Mouse (Mus musculus) v-Abl transformed pro-B cells (cell line): Measurements from ENCODE around the gene Eif4g1.

ENCODE experiments used
- in situ Hi-C, 2 experiments: fragments of 400-800 bp; cut with MboI; formaldehyde crosslinking; loops; one replicate each; pipeline ENCODE4 v1.15.1; 2025; ENCODE audit not compliant: unreplicated experiment in 2 of 2

Eif4g1 gene

DNA sequence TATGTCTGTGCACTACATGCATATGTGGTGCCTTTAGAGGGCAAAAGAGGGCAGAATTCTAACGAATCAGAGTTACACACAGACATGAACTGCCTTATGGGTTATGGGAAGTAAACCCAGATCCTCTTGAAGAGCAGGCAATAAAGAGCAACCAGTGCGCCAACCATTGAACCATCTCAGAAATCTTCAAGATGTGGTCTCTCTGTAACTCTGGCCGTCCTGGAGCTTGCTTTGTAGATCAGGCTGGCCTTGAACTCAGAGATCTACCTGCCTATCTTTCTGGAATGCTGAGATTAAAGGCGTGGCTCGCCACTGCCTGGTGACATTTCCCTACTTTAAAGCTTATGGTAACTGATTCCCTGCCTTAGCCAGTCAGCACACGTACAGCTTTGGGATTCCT is 3.8 kb downstream of the Eif4g1 start:
- in situ Hi-C loops, result no loop called here

- in situ Hi-C loops, result no loop called here
Measured at GRCm38 (mm10) chr16:20672500-20672902, 4.4 kb downstream of the Eif4g1 start.

DNA sequence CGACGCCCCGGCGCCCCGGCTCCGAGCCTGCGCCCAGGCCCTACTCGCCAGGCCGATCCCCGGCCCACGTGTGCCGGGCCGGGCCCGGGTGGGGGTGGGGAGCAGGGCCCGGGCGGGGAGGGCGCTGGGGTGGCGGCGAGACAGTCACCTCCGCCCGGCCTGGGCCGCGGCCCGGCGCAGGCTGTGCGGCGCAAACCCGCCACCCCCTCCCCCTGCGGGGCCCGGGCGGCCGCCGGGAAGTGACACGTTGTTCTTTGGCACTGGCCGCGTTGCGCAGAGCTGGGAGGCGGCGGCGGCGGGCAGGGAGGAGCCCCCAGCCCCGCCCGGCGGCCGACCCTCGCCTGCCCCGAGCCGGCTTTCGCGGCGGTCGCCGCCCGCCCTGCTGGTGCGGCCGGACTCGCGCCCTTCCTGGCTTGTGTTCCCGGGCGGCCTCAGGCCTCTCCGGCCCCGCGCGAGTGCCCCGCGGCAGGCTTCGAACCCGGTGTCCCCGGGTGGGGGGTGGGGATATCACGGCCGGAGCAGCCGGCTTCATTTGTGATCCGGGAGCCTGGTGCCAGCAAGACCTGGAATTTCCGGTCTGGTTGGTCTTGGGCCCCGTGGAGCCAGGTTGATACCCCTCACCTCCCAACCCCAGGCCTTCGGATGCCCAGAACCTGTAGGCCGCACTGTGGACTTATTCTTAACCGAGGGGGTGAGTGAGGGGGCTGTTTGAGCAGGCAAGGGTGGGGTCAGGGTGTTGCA is 5.0 kb downstream of the Eif4g1 start:
- in situ Hi-C loops, result no loop called here

- in situ Hi-C loops, result no loop called here
Measured at GRCm38 (mm10) chr16:20673706-20674303, 5.7 kb downstream of the Eif4g1 start.

- in situ Hi-C loops, result no loop called here
Measured at GRCm38 (mm10) chr16:20675213-20675612, 7.1 kb downstream of the Eif4g1 start.

GRCm38 (mm10) chr16:20676702-20677101 is 8.6 kb downstream of the Eif4g1 start:
- in situ Hi-C loops, result no loop called here

DNA sequence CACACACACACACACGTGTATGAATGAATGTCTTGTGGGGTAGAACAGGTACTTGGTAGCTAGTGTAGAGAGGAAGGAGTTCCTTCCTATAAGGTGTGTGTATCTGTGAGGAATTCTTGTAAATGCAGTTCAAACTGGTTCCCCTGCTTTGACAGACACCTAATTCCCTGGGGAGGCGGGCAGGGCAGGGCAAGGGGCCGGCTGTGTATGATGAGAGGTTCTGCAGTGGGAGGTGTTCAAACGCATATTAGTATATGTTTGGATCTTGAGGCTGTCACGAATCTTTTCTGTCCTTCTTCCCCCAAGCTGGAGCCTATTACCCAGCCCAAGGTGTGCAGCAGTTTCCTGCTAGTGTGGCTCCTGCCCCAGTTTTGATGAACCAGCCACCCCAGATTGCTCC is 9.3 kb downstream of the Eif4g1 start:
- in situ Hi-C loops, result no loop called here

DNA sequence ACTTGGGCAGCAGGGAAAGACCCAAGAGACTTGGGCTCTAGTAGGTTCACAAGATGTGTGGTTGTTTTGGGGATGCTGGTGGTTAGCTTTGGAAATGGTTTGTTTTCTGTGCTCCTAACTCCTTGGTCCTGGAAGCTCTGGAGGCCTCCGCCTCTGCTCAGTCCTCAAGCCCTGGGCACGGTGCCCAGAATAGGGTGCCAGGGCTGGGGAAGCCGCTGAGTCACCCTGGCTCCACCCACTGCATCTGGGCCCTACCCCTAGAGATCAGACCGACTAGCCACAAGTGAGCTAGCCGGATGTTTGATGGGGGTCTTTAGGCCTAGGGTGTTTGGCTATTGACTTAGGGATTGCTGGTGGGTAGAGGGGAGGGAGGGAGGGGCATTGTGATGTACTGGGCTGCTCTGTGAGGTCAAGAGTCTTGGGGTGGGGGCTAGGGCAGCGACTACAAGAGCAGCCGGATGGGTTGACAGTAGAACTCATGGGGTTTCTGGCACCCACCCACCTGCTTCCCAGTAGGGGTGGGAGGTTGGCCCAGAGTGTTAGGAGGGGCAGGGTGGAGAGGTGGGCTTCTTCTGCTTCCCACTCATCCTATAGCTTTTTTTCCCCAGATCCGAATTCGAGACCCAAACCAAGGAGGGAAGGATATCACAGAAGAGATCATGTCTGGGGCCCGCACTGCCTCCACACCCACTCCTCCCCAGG is 10.0 kb downstream of the Eif4g1 start:
- in situ Hi-C loops, result no loop called here

DNA sequence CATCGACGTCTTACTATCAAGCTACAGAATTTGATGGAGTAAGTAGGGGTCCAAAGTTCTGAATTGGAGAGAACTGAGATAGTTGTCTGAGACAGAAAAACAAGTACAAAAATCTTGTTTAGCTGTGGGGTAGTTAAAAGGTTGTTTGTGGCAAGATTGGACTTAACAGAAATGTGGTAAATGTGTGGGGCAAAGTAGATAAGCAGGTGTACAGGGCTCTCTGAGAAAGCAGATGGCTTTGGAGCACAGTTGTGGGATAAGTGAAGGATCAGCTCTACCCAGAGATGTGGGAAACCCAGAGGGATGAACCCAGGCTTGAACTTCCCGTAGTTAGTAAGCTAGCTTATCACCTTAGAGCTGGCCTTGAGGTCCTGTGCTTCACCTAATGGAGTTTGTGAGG is 22.7 kb downstream of the Eif4g1 start:
- in situ Hi-C loops, result no loop called here

- in situ Hi-C loops, result no loop called here
Measured at GRCm38 (mm10) chr16:20691617-20692016, 23.5 kb downstream of the Eif4g1 start.

- in situ Hi-C loops, result no loop called here
Measured at GRCm38 (mm10) chr16:20692241-20692965, 24.3 kb downstream of the Eif4g1 start.

DNA sequence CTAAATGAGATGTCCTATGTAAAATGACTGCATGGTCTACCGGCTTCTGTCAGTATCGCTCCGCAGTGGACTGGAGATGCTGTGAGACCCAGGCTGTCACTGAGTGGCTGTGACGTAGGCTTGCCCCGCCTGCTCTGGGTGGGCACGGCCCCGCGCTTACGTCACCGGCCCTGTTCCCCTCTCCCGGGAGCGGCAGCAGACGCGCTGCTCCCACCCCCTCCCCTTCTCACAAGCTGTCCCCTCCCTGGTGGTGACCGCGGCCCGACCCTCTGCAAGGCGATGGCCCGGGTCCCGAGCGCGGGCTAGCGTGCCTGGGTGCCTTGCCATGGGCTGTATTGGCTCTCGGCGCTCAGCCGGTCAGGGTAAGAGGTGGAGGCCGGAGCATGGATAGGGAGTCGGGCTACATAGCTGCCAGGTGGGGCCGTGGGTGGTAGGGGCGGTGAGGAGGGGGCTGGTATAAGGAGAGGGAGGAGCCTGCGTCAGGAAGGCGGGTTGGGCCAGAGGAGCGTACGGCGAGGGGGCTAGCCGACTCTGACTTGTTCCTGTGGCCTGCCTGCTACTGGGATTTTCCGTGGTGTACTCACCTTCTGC is 25.1 kb downstream of the Eif4g1 start, which contains the start of gene Fam131a:
TSS of gene Fam131a (plus strand) at position 131 of the 591 bp plus-strand sequence.
- in situ Hi-C loops, result no loop called here

- in situ Hi-C loops, result no loop called here
Measured at GRCm38 (mm10) chr16:20694781-20695180, 26.7 kb downstream of the Eif4g1 start.

GRCm38 (mm10) chr16:20695622-20696323 is 27.7 kb downstream of the Eif4g1 start:
- in situ Hi-C loops, result no loop called here

DNA sequence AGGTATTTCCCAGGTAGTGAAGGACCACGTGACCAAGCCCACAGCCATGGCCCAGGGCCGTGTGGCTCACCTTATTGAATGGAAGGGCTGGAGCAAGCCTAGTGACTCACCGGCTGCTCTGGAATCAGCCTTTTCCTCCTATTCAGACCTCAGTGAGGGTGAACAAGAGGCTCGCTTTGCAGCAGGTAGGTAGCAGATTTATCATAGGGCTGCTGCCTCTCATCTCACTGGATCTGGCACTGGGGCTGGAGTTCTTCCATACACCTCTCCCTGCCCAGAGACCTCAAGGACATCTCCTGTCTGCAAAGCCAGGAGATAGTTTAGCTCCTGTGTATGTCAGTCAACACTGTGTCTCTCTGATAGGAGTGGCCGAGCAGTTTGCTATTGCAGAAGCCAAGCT is 31.2 kb downstream of the Eif4g1 start:
- in situ Hi-C loops, result no loop called here

DNA sequence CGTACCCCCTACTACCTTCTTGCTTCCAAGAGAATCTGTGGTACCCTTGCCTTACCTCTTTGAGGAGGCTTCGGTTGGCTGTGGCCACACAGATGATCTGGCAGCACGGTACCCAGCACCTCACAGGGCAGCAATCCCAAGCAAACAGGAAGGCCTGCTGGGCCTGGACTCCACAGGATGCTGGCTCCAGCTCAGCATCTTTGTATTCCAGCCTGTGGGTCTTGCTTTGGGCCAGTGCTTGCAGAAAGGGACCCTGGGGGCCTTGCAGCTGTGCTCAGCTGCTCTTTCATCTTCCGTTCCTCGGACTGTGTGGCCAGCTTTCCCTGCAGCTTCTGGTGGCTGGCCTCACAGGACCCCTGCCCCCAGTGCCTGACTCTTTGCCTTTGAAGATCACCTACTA is 31.9 kb downstream of the Eif4g1 start:
- in situ Hi-C loops, result loop anchor here (10.0 to 25.0 kb wide), 5 partner anchors 487 to 1562 kb away; partner anchors contain the start of genes Senp2 (in 1 of the 2) and Tra2b (in 1 of the 2)

- in situ Hi-C loops, result loop anchor here (10.0 to 25.0 kb wide), 5 partner anchors 486 to 1561 kb away; partner anchors contain the start of genes Senp2 (in 1 of the 2) and Tra2b (in 1 of the 2)
Measured at GRCm38 (mm10) chr16:20701316-20701715, 33.2 kb downstream of the Eif4g1 start.

GRCm38 (mm10) chr16:20701729-20702521 is 33.8 kb downstream of the Eif4g1 start:
- in situ Hi-C loops, result loop anchor here (10.0 to 25.0 kb wide), 5 partner anchors 485 to 1560 kb away; partner anchors contain the start of genes Senp2 (in 1 of the 2) and Tra2b (in 1 of the 2)

GRCm38 (mm10) chr16:20702522-20702893 is 34.4 kb downstream of the Eif4g1 start:
- in situ Hi-C loops, result loop anchor here (10.0 to 25.0 kb wide), 5 partner anchors 485 to 1560 kb away; partner anchors contain the start of genes Senp2 (in 1 of the 2) and Tra2b (in 1 of the 2)
